Mouse (Mus musculus): ENCODE data around the gene Tanc1. TPM values are rescaled to one million over a fixed set of nuclear protein-coding genes. Genes with fewer than 3 reads are reported as not detected.

Tanc1 gene
- polyA plus RNA-seq, 1 experiment from 2014 or later = 27.7 TPM

DNA sequence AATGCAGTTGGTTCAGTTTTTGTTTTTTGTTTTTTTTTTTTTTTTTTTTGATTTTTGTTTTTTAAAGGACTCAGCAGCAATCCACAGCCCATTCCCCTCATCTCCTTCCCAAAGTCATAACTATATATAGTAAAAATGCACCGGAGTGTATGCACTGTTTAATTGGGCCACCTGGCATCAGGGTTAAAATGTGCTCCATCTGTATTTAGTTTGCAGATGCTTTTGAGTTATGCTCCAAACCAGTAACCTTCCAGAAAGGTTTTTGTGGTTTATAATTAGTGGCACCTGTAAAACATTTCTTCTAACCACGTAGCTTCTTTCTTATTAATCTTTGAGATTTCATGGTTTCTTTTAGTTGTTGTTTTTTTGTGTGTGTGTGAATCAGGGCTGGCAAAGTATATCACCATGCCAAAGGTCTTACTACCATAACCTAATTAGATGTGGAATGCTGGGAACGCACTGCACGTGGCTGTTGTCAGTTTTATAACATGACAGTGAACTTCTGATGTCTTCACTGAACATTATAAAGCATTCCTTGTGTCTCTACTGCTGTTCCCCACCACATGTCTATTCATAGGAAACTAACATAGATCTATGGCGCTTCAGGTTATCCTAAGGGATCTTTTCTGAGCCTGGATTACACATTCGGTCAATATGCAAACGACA, 86.9 kb downstream of the Tanc1 start:
- Histone ChIP-seq H3K36me3 (replicated peaks) (peaks cover 8% of the 10 kb centered on the region; the same call in 1 of the 2 replicates), H3K4me3 (peak overlapping the region; percentile 41; the same call in 1 of the 2 replicates), H3K9me3 (no peaks in the 10 kb centered on the region), H3K4me1 (peaks cover 48% of the 10 kb centered on the region), H3K27me3 (ENCODE audit: poor library complexity, severe bottlenecking) (no peaks in the 10 kb centered on the region), H3K27ac (peak overlapping the region; percentile 84)
- 33% methylated on average over 7 of the region's 7 CpGs for WGBS
- no peak for DNase-seq (ENCODE audit: extremely low spot score, low spot score)

GRCm38 (mm10) chr2:59699893-59700292, 88.1 kb downstream of the Tanc1 start:
- WGBS = 59% methylated on average over 9 of the region's 9 CpGs
- DNase-seq (ENCODE audit: extremely low spot score, low spot score) = no peak
- H3K4me1 ChIP-seq = peaks cover 50% of the 10 kb centered on the region
- H3K9me3 ChIP-seq = no peaks in the 10 kb centered on the region
- H3K27me3 ChIP-seq (ENCODE audit: poor library complexity, severe bottlenecking) = no peaks in the 10 kb centered on the region
- peaks cover 8% of the 10 kb centered on the region; the same call in 1 of the 2 replicates for H3K36me3 ChIP-seq (replicated peaks)
- H3K27ac ChIP-seq = peak overlapping the region; percentile 59; the same call in 1 of the 2 replicates
- H3K4me3 ChIP-seq = no peak overlapping the region

DNA sequence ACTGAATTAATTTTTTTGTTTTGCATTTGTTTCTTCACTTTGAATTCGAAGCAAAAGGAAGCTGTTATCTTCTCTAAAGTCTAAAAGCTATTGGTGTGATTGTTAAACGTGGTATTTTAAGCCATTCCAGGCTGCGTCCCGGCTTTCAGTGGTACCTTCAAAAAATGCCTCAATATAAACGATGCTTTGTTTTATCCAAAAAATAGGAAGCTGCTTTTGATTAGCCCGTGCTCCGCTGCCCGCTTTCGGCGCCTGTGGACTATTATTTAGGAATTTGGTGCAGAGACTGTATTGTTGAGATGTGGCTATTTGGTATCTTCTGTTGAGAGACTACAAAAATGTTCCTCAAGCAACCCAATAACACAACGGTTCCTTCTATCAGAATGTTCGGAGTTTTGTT, 93.4 kb downstream of the Tanc1 start:
- H3K36me3 ChIP-seq (replicated peaks) = peaks cover 8% of the 10 kb centered on the region; the same call in 1 of the 2 replicates
- H3K9me3 ChIP-seq = no peaks in the 10 kb centered on the region
- DNase-seq (ENCODE audit: extremely low spot score, low spot score) = no peak
- H3K4me3 ChIP-seq = no peak overlapping the region
- 0 out of 2 replicates have a peak overlapping the region, but pooled peaks have one; percentile 48 for H3K27ac ChIP-seq
- H3K27me3 ChIP-seq (ENCODE audit: poor library complexity, severe bottlenecking) = no peaks in the 10 kb centered on the region
- peaks cover 27% of the 10 kb centered on the region for H3K4me1 ChIP-seq
- WGBS = 64% methylated on average over 12 of the region's 12 CpGs

DNA sequence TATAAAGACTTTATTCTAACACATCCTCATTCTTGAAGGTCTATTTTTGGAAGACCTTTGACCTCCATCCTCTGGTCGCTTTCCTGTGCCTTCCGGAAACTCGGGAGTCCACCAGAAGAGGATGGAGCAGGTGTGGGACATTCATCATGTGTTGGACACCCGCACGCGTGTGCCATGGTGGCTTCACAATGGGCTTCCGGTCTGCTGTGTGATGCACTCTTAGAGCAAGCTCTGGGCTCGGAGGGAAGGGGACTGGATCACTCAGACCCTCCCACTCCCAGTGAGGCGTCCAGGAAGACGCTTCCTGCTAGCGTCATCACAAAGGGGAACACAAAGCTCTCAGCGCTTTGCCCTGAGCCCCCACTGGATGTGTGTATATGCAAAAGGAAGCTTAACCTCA, 95.0 kb downstream of the Tanc1 start:
- peaks cover 24% of the 10 kb centered on the region for H3K4me1 ChIP-seq
- DNase-seq (ENCODE audit: extremely low spot score, low spot score) = no peak
- peaks cover 8% of the 10 kb centered on the region; the same call in 1 of the 2 replicates for H3K36me3 ChIP-seq (replicated peaks)
- no peak overlapping the region for H3K27ac ChIP-seq
- no peaks in the 10 kb centered on the region for H3K9me3 ChIP-seq
- 88% methylated on average over 12 of the region's 12 CpGs for WGBS
- H3K4me3 ChIP-seq = no peak overlapping the region
- H3K27me3 ChIP-seq (ENCODE audit: poor library complexity, severe bottlenecking) = no peaks in the 10 kb centered on the region

- DNase-seq (ENCODE audit: extremely low spot score, low spot score) = no peak
- no peak overlapping the region for H3K4me3 ChIP-seq
- H3K36me3 ChIP-seq (replicated peaks) = peaks cover 6% of the 10 kb centered on the region; the same call in 1 of the 2 replicates
- H3K9me3 ChIP-seq = no peaks in the 10 kb centered on the region
- WGBS = 79% methylated on average over 13 of the region's 13 CpGs
- peaks cover 27% of the 10 kb centered on the region for H3K4me1 ChIP-seq
- no peaks in the 10 kb centered on the region for H3K27me3 ChIP-seq (ENCODE audit: poor library complexity, severe bottlenecking)
- H3K27ac ChIP-seq = 0 out of 2 replicates have a peak overlapping the region, but pooled peaks have one; percentile 20
Observed at GRCm38 (mm10) chr2:59707922-59708706, 96.3 kb downstream of the Tanc1 start.

DNA sequence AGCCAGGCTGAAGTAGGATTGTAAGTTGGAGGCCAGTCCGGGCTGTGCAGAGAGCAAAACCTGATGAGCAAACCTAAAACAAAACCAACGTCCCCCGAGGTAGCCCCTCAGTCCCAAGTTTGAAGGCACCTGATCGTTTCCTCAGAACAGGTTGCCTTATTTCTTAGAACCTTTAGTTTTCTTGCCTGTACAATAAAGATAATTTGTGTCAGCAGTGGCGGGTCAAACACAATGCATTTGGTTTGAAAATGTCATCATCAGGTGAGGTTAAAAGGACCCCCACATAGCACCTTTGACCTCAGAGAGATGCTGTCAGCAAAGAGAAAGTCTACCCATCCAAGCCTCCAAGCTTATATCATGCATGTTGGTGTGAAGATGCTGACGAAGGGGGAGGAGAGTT, 98.9 kb downstream of the Tanc1 start:
- no peak for DNase-seq (ENCODE audit: extremely low spot score, low spot score)
- no peaks in the 10 kb centered on the region for H3K27me3 ChIP-seq (ENCODE audit: poor library complexity, severe bottlenecking)
- no peaks in the 10 kb centered on the region for H3K9me3 ChIP-seq
- H3K4me3 ChIP-seq = no peak overlapping the region
- H3K36me3 ChIP-seq (replicated peaks) = peaks cover 6% of the 10 kb centered on the region; the same call in 1 of the 2 replicates
- peaks cover 17% of the 10 kb centered on the region for H3K4me1 ChIP-seq
- 86% methylated on average over 6 of the region's 6 CpGs for WGBS
- no peak overlapping the region for H3K27ac ChIP-seq

GRCm38 (mm10) chr2:59711992-59712391, 100.2 kb downstream of the Tanc1 start:
- Histone ChIP-seq H3K36me3 (replicated peaks) (no peaks in the 10 kb centered on the region), H3K9me3 (no peaks in the 10 kb centered on the region), H3K27ac (no peak overlapping the region), H3K4me1 (peaks cover 23% of the 10 kb centered on the region), H3K27me3 (ENCODE audit: poor library complexity, severe bottlenecking) (no peaks in the 10 kb centered on the region), H3K4me3 (no peak overlapping the region)
- WGBS = 80% methylated on average over 8 of the region's 8 CpGs
- DNase-seq (ENCODE audit: extremely low spot score, low spot score) = no peak

DNA sequence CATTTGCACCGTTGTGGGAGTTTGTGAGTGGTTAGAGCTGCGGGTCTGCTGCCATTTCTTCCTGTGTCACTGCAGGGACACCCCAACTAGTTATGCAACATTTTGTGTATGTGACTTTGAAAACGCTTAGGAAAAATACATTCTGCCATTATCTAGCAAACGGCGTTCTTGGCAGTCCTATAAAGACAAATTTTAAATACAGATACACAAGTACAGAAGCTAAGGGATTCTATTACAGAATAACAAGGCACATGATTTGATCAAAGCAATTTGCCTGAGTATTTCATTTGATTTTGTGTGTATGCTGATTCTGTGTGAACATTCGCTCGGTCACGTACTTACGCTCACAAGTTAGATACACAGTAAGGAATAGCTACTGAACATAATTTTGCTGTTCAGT, 100.6 kb downstream of the Tanc1 start:
- no peaks in the 10 kb centered on the region for H3K27me3 ChIP-seq (ENCODE audit: poor library complexity, severe bottlenecking)
- H3K36me3 ChIP-seq (replicated peaks) = no peaks in the 10 kb centered on the region
- peaks cover 27% of the 10 kb centered on the region for H3K4me1 ChIP-seq
- H3K4me3 ChIP-seq = no peak overlapping the region
- no peak overlapping the region for H3K27ac ChIP-seq
- 93% methylated on average over 9 of the region's 9 CpGs for WGBS
- DNase-seq (ENCODE audit: extremely low spot score, low spot score) = no peak
- H3K9me3 ChIP-seq = no peaks in the 10 kb centered on the region

- Histone ChIP-seq H3K4me1 (peaks cover 38% of the 10 kb centered on the region), H3K27me3 (ENCODE audit: poor library complexity, severe bottlenecking) (no peaks in the 10 kb centered on the region), H3K4me3 (no peak overlapping the region), H3K36me3 (replicated peaks) (no peaks in the 10 kb centered on the region), H3K9me3 (no peaks in the 10 kb centered on the region), H3K27ac (no peak overlapping the region)
- 91% methylated on average over 9 of the region's 9 CpGs for WGBS
- DNase-seq (ENCODE audit: extremely low spot score, low spot score) = no peak
Observed at GRCm38 (mm10) chr2:59713626-59714556, 102.0 kb downstream of the Tanc1 start.

GRCm38 (mm10) chr2:59714992-59715391, 103.2 kb downstream of the Tanc1 start:
- Histone ChIP-seq H3K9me3 (no peaks in the 10 kb centered on the region), H3K27me3 (ENCODE audit: poor library complexity, severe bottlenecking) (no peaks in the 10 kb centered on the region), H3K27ac (no peak overlapping the region), H3K36me3 (replicated peaks) (no peaks in the 10 kb centered on the region), H3K4me3 (no peak overlapping the region), H3K4me1 (peaks cover 47% of the 10 kb centered on the region)
- DNase-seq (ENCODE audit: extremely low spot score, low spot score) = no peak
- 96% methylated on average over 2 of the region's 2 CpGs for WGBS

DNA sequence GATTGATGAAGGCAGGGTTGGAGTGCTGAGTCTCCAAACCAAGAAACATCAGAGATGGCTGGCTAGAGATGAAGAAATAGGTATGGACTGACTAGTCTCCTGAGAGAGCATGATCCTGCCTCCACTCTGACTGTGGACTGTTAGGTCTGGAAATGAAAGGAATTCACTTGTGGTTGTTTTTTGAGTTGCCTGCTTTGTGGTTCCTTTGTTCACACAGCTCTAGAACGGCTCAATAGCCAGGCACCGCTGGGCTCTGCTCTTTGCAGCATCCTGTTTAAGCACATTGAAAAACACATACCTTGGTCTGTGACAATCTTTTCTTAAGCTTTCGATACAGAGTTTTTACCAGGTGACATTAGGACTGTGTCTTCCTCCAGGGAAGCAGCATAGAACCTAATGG, 104.6 kb downstream of the Tanc1 start:
- no peaks in the 10 kb centered on the region for H3K36me3 ChIP-seq (replicated peaks)
- no peak for DNase-seq (ENCODE audit: extremely low spot score, low spot score)
- H3K4me3 ChIP-seq = no peak overlapping the region
- no peaks in the 10 kb centered on the region for H3K27me3 ChIP-seq (ENCODE audit: poor library complexity, severe bottlenecking)
- 74% methylated on average over 3 of the region's 3 CpGs for WGBS
- peaks cover 53% of the 10 kb centered on the region for H3K4me1 ChIP-seq
- H3K9me3 ChIP-seq = no peaks in the 10 kb centered on the region
- H3K27ac ChIP-seq = no peak overlapping the region

GRCm38 (mm10) chr2:59717746-59718294, 106.0 kb downstream of the Tanc1 start:
- Histone ChIP-seq H3K27ac (no peak overlapping the region), H3K4me3 (no peak overlapping the region), H3K36me3 (replicated peaks) (no peaks in the 10 kb centered on the region), H3K27me3 (ENCODE audit: poor library complexity, severe bottlenecking) (no peaks in the 10 kb centered on the region), H3K9me3 (no peaks in the 10 kb centered on the region), H3K4me1 (peaks cover 63% of the 10 kb centered on the region)
- no peak for DNase-seq (ENCODE audit: extremely low spot score, low spot score)
- 88% methylated on average over 3 of the region's 3 CpGs for WGBS
